Mouse (Mus musculus) cerebellum, adult 2 months (tissue): ENCODE measurements around the gene Hspg2.

Experiments
- CTCF ChIP-seq: fragments of 200-500 bp; IDR thresholded peaks from 2 replicates; pipeline ENCODE4 v1.5.1; 2011; ENCODE audit warnings: low read depth, mild to moderate bottlenecking, control low read depth, low read length, moderate library complexity, borderline replicate concordance; ENCODE audit not compliant: insufficient read depth
- POLR2A ChIP-seq: fragments of 200-500 bp; IDR thresholded peaks from 2 replicates; pipeline ENCODE4 v1.6.1; 2011; ENCODE audit warnings: low read length, control low read depth, borderline replicate concordance; ENCODE audit not compliant: insufficient read depth

DNA sequence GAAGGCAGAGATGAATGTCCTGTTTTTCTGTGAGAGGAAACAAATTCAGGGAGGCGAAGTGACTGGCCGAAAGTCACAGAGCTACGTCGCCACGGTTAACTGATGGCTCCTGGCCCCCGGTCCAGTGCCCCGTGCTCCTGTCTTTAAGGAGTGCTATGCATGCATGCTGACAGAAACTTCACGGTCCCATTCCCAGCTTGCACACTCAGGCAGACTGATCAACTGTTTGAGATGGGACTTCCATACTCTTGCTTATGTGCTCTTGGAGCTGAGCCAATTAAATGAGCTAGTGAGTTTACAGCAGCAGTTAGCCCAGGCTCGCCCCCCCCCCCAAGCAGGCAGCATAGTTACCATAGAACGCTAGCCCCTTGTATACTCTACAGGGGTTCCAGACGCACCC, 19.5 kb downstream of the Hspg2 start:
- TF ChIP-seq CTCF (no peak), POLR2A (no peak)
